Mouse (Mus musculus): ENCODE results near the gene Mgst1.

GRCm38 (mm10) chr6:138171480-138172224 is 31.5 kb downstream of the Mgst1 start:
- TF ChIP-seq CTCF (IDR thresholded peaks at IDR 0.05; ENCODE audit: low read depth, low read length): no peak
- no peak for TF ChIP-seq POLR2A (IDR thresholded peaks at IDR 0.05; ENCODE audit: borderline replicate concordance, low read depth, low read length)

Measured in bone marrow macrophage, adult 2 months (primary cell).